Mouse (Mus musculus) adrenal gland, adult (tissue): ENCODE measurements at regions not wholly inside any gene's neighbourhood (a gene's known extent, or its start where the extent isn't known, plus 50 kb on each side); places are given as distances from the start of the nearest gene placed in this dataset.
"Not testable (repeated sequence)": the region's sequence is repeated elsewhere in the genome, so short reads cannot be mapped to it uniquely, and the experiment has no call there.

Experiments used
- DNase-seq, 2 experiments: peaks; one replicate each; pipeline ENCODE4 v3.0.0; 2022 to 2023; ENCODE audit warnings: low spot score in 1 of 2; ENCODE audit not compliant: inconsistent age in 2 of 2

DNA sequence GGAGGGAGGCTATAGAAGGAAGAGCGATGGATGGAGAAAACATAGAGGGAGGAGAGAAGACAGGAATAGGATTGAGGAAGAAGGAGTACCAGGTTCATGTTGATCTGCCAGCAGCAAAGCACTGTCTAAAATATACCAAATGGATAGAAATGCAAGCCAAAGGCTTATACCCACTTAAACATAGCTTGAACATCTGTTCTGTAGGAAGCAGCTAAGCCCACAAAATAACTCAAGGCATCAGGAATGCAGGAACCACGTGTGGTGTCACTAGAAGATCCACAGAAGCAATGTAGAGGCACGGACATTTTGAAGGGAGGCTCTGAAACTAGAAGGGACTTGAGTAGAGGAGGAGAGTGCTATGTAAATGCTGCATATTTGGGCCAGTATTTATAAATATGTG, 78.9 kb downstream of the Smgc start:
- no peak for DNase-seq

DNA sequence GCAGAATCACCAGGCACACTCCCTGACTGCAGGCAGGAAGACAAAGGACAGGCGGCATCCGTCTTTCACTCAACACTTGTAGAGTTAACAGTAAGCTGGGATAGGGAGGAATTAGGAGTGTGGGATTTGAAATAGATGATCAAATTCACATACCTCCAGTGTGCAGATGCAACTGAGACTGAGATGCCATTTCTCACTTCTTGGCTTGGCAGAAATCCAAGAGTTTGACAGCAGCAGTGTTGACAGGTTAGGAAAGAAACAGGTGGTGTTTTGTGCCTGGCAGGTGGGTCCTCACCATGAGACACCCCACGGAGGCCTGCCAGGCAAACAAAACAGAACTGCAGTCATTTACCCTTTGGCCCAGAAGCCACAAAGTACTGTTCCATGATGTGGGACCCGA, 79.8 kb downstream of the Smgc start:
- no peak for DNase-seq

DNA sequence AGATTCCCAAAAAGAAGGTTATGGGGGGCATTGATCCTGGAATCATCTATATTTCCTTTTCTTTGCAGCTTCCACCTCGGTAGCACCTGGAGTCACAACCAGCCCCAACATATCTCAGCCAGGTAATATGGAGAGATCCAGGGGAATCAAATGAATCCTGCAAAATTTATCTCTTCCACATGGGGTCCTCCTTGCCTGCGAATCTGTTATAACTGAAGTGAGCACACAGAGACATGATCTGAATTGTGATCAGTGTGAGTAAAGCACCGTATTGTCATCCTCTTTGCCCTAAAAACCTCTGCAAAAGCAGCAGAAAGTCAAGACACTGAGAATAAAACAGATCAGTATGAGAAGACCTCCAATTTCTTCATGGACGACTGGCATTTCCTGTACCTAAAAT, 86.5 kb downstream of the Smgc start:
- DNase-seq, result no peak

DNA sequence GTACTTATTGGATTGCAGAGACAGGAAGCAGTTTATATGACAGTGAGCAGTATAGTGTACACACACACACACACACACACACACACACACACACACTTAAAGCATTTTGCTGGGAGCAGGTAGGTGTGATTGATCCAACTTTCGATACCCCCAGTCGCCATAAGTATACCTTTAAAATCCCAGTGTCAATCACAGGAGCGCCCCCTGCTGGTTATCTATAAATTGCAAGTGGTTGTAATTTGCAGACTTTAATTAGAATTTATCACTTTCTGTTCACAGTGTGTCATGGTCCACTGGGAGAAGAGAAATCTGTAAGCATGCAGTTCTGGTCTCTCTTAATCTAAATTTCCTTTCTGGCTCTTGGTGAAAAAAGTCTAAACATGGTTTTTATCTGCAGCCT, 89.4 kb downstream of the Smgc start:
- peak in 1 of 2 experiments; percentile 25 for DNase-seq

DNA sequence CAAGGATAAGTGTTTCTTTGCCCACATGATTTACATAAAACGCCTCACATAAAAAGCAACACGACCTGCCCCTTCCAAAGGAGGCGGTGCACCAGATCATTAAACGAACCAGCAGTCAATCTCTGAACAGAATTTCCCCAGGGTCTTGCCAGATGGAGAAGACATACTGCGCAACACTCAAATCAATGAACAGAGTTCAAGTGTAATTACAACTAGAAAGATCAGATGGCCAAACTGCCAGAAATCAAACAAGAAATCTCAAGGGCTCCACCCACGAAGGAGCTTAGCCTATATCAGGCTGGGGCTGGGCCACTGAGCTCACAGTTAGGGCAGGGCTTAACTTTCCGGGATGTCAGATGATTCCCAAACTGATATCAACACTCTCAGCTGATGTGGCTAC, 90.4 kb downstream of the Smgc start:
- no peak for DNase-seq

DNA sequence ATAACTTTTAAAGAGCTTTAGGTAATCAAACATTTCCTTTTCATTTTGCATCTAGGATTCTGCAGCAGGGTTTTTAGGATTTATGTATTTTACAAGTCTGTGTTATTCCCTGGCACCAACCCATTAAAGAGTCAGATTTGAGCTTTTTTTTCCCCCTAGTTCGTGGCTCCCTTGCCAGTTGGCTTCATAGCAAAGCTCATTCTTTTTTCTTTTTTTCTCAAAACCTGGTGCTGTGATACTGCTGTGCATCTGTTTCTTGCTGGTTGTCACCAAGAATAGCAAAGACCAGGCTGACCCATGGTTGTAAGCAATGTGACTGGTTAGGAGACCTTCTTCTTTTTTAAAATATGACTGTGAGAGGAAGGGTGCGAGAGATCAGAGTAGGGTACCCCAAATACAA, 93.7 kb upstream of the Cntn1 start:
- no peak for DNase-seq

DNA sequence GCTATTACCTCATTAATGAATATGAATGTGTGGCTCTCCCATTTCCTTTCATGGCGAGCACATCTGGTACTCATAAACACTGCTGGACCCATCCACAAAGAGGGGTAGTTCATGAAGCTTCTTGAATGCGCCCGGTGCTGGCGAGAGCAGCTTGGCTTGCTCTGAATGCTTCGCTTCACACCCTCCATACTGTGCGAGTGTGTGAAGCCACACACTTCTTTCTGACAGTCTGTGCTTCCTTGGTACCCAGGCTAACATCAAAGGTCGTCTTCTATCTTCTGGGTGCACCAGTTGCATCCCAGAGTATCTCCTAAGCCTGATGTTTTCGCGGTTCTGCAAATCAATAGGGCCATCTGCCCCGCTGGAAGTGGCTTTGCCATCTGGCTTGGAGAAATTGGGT, 85.8 kb upstream of the Cntn1 start:
- no peak for DNase-seq

DNA sequence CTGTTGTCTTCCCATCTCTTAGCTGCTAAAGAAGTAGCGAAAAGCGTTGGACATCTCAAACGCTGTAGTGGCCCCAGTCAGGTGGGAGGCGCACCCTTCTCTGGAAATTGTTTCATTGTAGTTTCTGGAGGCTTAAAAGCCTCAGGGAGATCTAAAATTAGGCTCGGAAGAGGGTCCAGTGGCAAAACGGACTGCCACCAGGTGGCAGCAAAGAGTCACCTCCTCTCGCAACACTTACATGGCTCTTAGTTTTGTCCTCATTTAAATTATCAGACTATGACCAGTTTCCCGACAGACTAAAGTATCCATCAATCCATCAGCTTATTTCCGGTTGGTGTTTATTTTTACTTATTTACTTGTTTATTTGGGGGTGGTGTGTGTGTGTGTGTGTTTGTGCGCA, 81.6 kb upstream of the Cntn1 start:
- peak; percentile 42 to 80 for DNase-seq

DNA sequence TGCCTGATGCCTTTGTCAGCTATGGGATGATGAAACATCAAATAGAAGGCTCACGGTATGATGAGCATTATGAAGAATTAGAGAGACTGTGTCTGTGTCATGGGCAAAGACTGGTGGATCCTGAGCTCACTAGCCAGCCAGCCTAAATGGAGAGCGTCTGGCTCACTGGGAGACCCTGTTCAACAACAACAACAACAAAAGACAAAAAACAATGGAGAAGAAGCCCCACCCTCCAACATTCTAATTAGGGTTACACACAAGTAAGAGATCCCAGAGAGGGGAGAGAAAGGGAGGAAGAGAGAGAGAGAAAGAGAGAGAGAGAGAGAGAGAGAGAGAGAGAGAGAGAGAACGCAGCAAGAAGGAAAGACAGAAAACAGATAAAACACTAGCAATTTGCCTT, 79.6 kb upstream of the Cntn1 start:
- DNase-seq, result no peak

DNA sequence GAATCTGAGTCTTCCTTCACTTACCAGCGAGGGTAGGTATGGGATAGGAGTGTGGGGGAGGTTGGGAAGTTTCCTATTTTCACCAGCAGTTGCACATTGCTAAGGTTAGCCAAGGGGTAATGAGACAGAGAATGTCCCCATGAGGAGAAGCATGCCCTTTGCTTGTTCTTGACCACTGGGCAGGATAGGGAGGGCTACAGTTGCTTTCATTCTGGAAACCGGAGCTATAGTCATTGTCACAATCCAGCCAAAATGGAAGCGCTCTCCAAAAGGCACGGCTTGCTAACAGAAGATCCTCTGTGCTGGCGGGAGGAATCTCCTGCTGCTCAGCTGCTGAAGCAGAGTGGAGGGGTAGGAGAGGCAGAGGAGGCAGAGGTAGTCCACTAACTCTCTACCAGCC, 79.1 kb upstream of the Cntn1 start:
- DNase-seq, result no peak

DNA sequence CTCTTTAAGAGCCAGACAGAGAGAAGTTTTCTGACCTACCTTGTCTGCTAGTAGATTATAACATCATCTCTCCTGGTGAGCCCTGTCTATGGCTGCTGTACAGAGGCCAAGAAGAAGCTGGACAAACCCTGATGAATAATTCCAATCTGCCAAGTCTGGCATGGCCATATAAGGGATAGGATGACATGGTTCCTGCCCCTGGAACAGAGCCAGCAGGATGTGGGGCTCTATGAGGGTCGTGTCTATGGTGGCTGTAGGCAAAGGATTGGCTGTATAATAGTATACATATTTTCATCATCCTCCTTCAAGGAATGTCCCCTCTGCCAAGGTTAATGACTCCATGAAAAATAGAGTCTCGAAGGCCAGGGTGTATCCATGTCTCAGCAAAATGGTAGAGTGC, 75.4 kb upstream of the Cntn1 start:
- DNase-seq, result no peak

DNA sequence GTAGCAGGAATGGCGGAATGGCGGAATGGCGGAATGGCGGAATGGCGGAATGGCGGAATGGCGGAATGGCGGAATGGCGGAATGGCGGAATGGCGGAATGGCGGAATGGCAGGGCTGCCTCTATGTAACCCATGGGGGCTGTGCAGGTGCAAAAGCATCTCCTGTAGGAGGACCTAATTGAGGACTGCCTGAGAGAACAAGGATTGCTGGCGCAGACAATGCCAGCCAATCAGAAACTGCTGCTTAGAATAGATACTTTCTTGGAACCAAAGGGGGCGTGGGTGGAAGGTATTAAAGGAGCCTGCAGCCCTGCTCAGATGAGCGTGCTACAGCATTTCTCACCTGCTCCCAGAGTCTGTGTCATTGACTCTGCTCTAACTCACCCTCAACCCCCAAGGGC, 67.8 kb upstream of the Cntn1 start:
- DNase-seq, result not testable (repeated sequence)

DNA sequence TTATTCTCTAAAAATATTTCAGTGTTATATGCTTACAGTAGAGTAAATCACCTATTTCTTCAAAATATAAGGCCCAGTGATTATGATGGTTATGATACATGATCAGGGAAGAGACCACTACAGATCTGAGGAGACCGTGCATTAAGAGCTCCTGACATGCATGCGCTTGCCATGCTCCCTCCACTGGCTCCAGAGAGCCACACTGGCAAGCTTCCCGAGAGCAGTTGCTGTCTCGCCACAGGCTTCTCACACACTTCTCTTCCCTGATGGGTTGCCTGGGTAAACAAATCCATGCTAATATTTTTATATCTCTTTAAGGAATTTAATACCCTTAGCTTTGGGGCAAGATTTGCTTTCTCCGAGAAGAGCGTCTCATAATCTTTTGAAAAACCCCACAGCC, 50.9 kb upstream of the Cntn1 start:
- DNase-seq, result no peak
